Mouse (Mus musculus) activated CD4-positive, CD25-positive, alpha-beta regulatory T cell, adult 9 weeks (primary cell): Measurements from ENCODE around the gene Atp5j2. TPM values are rescaled to one million over a fixed set of nuclear protein-coding genes. Genes with fewer than 3 reads are reported as not detected.

Source experiments
- polyA plus RNA-seq: library from polyadenylated mRNA; unstranded; fragments of 100-300 nt; shearing (Covaris generic); gene quantifications from one replicate; pipeline ENCODE4 v1.2.1, GENCODE M21; 2017

Gene Atp5j2
- polyA plus RNA-seq: 479 TPM

GRCm38 (mm10) chr5:145191962-145192361, at the start of gene Atp5j2:
Gene Atp5j2 (minus strand): TSS chr5:145192062.

GRCm38 (mm10) chr5:145231367-145231871, 39.6 kb upstream of the Atp5j2 start, which contains the start of gene Zfp655:
Gene Zfp655 (plus strand): TSS chr5:145231715.

GRCm38 (mm10) chr5:145203936-145204691, 12.3 kb upstream of the Atp5j2 start, which contains the start of gene Zkscan5:
Gene Zkscan5 (plus strand): TSS chr5:145204562.

GRCm38 (mm10) chr5:145201321-145201991, 9.6 kb upstream of the Atp5j2 start, which contains the start of gene Zkscan14:
Gene Zkscan14 (minus strand): TSS chr5:145201868.

GRCm38 (mm10) chr5:145166536-145167305, 25.1 kb downstream of the Atp5j2 start, which contains the start of the genes Ptcd1 and Cpsf4:
Gene Ptcd1 (minus strand): TSS chr5:145167108.
Gene Cpsf4 (plus strand): TSS chr5:145167213.

GRCm38 (mm10) chr5:145139571-145140519, 52.0 kb downstream of the Atp5j2 start, which contains the start of the genes Pdap1 and Bud31:
Gene Pdap1 (minus strand): TSS chr5:145140238.
Gene Bud31 (plus strand): TSS chr5:145140362.

Other genes with a start within 250 kb of the Atp5j2 start
- 3.2 TPM for gene Smurf1, start 226.2 kb downstream of the Atp5j2 start, polyA plus RNA-seq
- gene Gm4871, start 159.3 kb downstream of the Atp5j2 start, polyA plus RNA-seq: not detected
- not detected for gene 1700018F24Rik, start 149.1 kb downstream of the Atp5j2 start, polyA plus RNA-seq
- 87.7 TPM for gene Arpc1a, start 108.2 kb downstream of the Atp5j2 start, polyA plus RNA-seq
- not detected for gene Kpna7, start 108.0 kb downstream of the Atp5j2 start, polyA plus RNA-seq
- 1,374 TPM for gene Arpc1b, start 77.8 kb downstream of the Atp5j2 start, polyA plus RNA-seq
- gene Pdap1, start 51.8 kb downstream of the Atp5j2 start, polyA plus RNA-seq: 62.8 TPM
- gene Bud31, start 51.7 kb downstream of the Atp5j2 start, polyA plus RNA-seq: 212 TPM
- gene Ptcd1, start 25.0 kb downstream of the Atp5j2 start, polyA plus RNA-seq: 28.9 TPM
- gene Cpsf4, start 24.8 kb downstream of the Atp5j2 start, polyA plus RNA-seq: 34.3 TPM
- gene Zkscan14, start 9.8 kb upstream of the Atp5j2 start, polyA plus RNA-seq: 25.8 TPM
- 8.3 TPM for gene Zkscan5, start 12.5 kb upstream of the Atp5j2 start, polyA plus RNA-seq
- 54.7 TPM for gene Zfp655, start 39.7 kb upstream of the Atp5j2 start, polyA plus RNA-seq
- gene Zscan25, start 88.4 kb upstream of the Atp5j2 start, polyA plus RNA-seq: 0.83 TPM
- not detected for gene Cyp3a57, start 153.2 kb upstream of the Atp5j2 start, polyA plus RNA-seq